Mouse (Mus musculus) forebrain, postnatal 0 days (tissue): ENCODE measurements around the gene Arid5a. TPM values are rescaled to one million over a fixed set of nuclear protein-coding genes. Genes with fewer than 3 reads are reported as not detected.

ENCODE experiments used
- ATAC-seq: fragments of 200-750 bp; cut with Nextera tagmentation; 2 replicates; pipeline ENCODE4 v1.8.0; 2017; ENCODE audit warnings: mild to moderate bottlenecking, moderate library complexity
- DNase-seq: peaks from one replicate; pipeline ENCODE4 v3.0.0-alpha.2; 2015
- H3K27ac ChIP-seq: fragments of 300-500 bp; sonication (generic); 2 replicates; pipeline ENCODE4 v1.5.1; 2014; ENCODE audit warnings: low read depth, mild to moderate bottlenecking, antibody characterized with exemption, low read length, moderate library complexity, mixed read lengths
- H3K27me3 ChIP-seq: fragments of 300-500 bp; sonication (generic); 2 replicates; pipeline ENCODE4 v1.6.1; 2014; ENCODE audit warnings: mild to moderate bottlenecking, low read length, mixed read lengths; ENCODE audit not compliant: insufficient read depth
- H3K36me3 ChIP-seq: fragments of 300-500 bp; sonication (generic); 2 replicates; pipeline ENCODE4 v1.6.1; 2014; ENCODE audit warnings: mild to moderate bottlenecking, moderate library complexity; ENCODE audit not compliant: insufficient read depth
- H3K4me1 ChIP-seq: fragments of 300-500 bp; sonication (generic); 2 replicates; pipeline ENCODE4 v1.6.1; 2014; ENCODE audit warnings: antibody characterized with exemption; ENCODE audit not compliant: insufficient read depth
- H3K4me2 ChIP-seq: fragments of 300-500 bp; sonication (generic); 2 replicates; pipeline ENCODE4 v1.6.1; 2014; ENCODE audit warnings: low read depth, mild to moderate bottlenecking, moderate library complexity
- H3K4me3 ChIP-seq: fragments of 300-500 bp; sonication (generic); 2 replicates; pipeline ENCODE4 v1.5.1; 2014; ENCODE audit warnings: low read depth, low read length, mixed read lengths
- H3K9ac ChIP-seq: fragments of 300-500 bp; sonication (generic); 2 replicates; pipeline ENCODE4 v1.6.1; 2014; ENCODE audit warnings: mild to moderate bottlenecking
- H3K9me3 ChIP-seq: fragments of 300-500 bp; sonication (generic); 2 replicates; pipeline ENCODE4 v1.6.1; 2016; ENCODE audit warnings: low read length
- CTCF ChIP-seq: sonication (generic); IDR thresholded peaks from 2 replicates; pipeline ENCODE4 v1.5.1; 2016; ENCODE audit warnings: antibody characterized with exemption, control low read depth, low read depth
- WGBS: fragments of 180-500 bp; shearing (Covaris S2); extraction: QIAGEN DNeasy Blood & Tissue Kit; methylation state at CpG from one replicate; pipeline ENCODE4 v1.1.7; 2014; 5-methylcytosine and 5-hydroxymethylcytosine counted together
- polyA plus RNA-seq: library from polyadenylated mRNA; unstranded; fragments of >200 nt; fragmentation: Nextera tagmentation; extraction: Ambion mirVana; gene quantifications from 2 replicates; pipeline ENCODE4 v1.2.1, GENCODE M21; 2015
- total RNA-seq: library from RNA; depleted of rRNA; stranded (reverse); fragments of >200 nt; gene quantifications from 2 replicates; pipeline ENCODE4 v1.2.3, GENCODE M21; 2014

Arid5a gene
- total and polyA plus RNA-seq, 2 experiments from 2014 or later = 3.4 to 9.8 TPM

- peak; percentile 77 for TF ChIP-seq CTCF
- Histone ChIP-seq H3K4me3 (no peak overlapping the region), H3K4me1 (no peaks in the 10 kb centered on the region), H3K9me3 (no peaks in the 10 kb centered on the region), H3K27ac (no peak overlapping the region), H3K9ac (no peak overlapping the region), H3K4me2 (no peak overlapping the region), H3K27me3 (no peaks in the 10 kb centered on the region), H3K36me3 (no peaks in the 10 kb centered on the region; the same call in 1 of the 2 replicates)
- peak; percentile 51 for DNase-seq
- peak; percentile 82 for ATAC-seq
- WGBS = 45% methylated on average over 8 of the region's 8 CpGs
These were observed 16.4 kb downstream of the Arid5a start for GRCm38 (mm10) chr1:36323746-36324448.

DNA sequence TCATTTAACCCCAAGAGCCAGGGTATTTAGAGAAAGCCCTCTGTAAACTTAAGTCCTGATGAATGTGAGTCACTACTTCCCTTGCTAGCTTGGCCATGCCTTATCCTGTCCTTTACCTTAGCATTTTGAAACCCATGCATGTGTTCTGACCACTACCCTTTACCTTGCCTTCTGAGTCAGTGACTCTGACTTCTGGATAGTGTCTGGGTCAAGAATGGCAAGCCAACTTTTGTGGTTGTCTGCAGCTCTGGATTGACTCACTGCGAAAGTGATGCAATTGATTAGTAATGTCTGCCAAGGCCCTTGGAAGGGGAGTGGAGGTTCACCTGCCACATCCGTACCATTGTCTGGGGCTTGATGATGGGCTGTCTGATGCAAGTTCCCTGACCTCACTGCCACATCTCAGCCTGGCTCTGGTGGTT lies 18.4 kb downstream of the Arid5a start:
- TF ChIP-seq CTCF = no peak
- Histone ChIP-seq H3K4me1 (no peaks in the 10 kb centered on the region), H3K9me3 (no peaks in the 10 kb centered on the region), H3K36me3 (peaks cover 7% of the 10 kb centered on the region; the same call in 1 of the 2 replicates), H3K9ac (no peak overlapping the region), H3K4me2 (no peak overlapping the region), H3K27ac (no peak overlapping the region), H3K4me3 (no peak overlapping the region), H3K27me3 (no peaks in the 10 kb centered on the region)
- no peak for DNase-seq
- ATAC-seq = no peak
- WGBS = 91% methylated on average over 2 of the region's 2 CpGs

- no peak for TF ChIP-seq CTCF
- ATAC-seq = no peak
These were observed 19.3 kb downstream of the Arid5a start for GRCm38 (mm10) chr1:36326815-36327214.

DNA sequence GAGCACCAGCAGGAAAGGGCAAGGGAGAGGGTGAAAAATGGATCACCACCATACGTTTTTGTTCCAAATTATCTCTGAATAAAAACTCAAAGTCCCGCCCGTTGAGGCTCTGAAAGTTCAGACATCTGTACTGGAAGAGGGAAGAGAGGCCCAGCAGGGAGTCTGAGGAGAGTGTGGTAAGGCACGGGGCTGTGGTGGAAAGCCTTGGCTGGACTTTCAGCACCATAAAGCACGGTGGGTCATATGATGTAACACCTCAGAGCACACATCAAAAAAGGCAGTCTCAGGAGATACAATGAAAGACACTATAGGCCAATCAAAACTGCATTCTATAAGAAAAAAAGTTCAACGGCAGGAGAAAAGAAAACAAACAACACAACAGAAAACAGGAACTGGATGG lies 24.2 kb downstream of the Arid5a start:
- Histone ChIP-seq H3K4me2 (no peak overlapping the region), H3K4me3 (no peak overlapping the region), H3K9me3 (no peaks in the 10 kb centered on the region), H3K9ac (no peak overlapping the region), H3K27me3 (no peaks in the 10 kb centered on the region), H3K27ac (no peak overlapping the region), H3K4me1 (no peaks in the 10 kb centered on the region), H3K36me3 (peaks cover 22% of the 10 kb centered on the region)
- no peak for ATAC-seq
- no peak for TF ChIP-seq CTCF
- no peak for DNase-seq
- 78% methylated on average over 6 of the region's 6 CpGs for WGBS

More at GRCm38 (mm10) chr1:36326815-36327214, 19.3 kb downstream of the Arid5a start:
- no peak overlapping the region for H3K9ac ChIP-seq
- no peak overlapping the region for H3K4me3 ChIP-seq
- H3K4me2 ChIP-seq = no peak overlapping the region
- DNase-seq = no peak
- H3K9me3 ChIP-seq = no peaks in the 10 kb centered on the region
- H3K27ac ChIP-seq = no peak overlapping the region
- 0 out of 2 replicates have a peak, but pooled peaks cover 7% of the 10 kb centered on the region for H3K36me3 ChIP-seq
- H3K4me1 ChIP-seq = no peaks in the 10 kb centered on the region
- H3K27me3 ChIP-seq = no peaks in the 10 kb centered on the region
- 98% methylated on average over 2 of the region's 2 CpGs for WGBS

GRCm38 (mm10) chr1:36332955-36333887 lies 25.7 kb downstream of the Arid5a start:
- Histone ChIP-seq H3K36me3 (peaks cover 36% of the 10 kb centered on the region), H3K9ac (no peak overlapping the region), H3K9me3 (no peaks in the 10 kb centered on the region), H3K4me2 (no peak overlapping the region), H3K27ac (no peak overlapping the region), H3K4me3 (no peak overlapping the region), H3K27me3 (no peaks in the 10 kb centered on the region), H3K4me1 (no peaks in the 10 kb centered on the region)
- TF ChIP-seq CTCF = no peak
- WGBS = 91% methylated on average over 14 of the region's 14 CpGs
- no peak for DNase-seq
- no peak for ATAC-seq

GRCm38 (mm10) chr1:36342547-36342946 lies 35.0 kb downstream of the Arid5a start:
- ATAC-seq (no peak), DNase-seq (no peak)
- H3K4me1 ChIP-seq = no peaks in the 10 kb centered on the region
- peaks cover 94% of the 10 kb centered on the region for H3K36me3 ChIP-seq
- 95% methylated on average over 6 of the region's 6 CpGs for WGBS
- H3K4me2 ChIP-seq = no peak overlapping the region
- H3K4me3 ChIP-seq = no peak overlapping the region
- H3K9ac ChIP-seq = no peak overlapping the region
- no peaks in the 10 kb centered on the region for H3K9me3 ChIP-seq
- H3K27me3 ChIP-seq = no peaks in the 10 kb centered on the region
- TF ChIP-seq CTCF = no peak
- no peak overlapping the region for H3K27ac ChIP-seq

DNA sequence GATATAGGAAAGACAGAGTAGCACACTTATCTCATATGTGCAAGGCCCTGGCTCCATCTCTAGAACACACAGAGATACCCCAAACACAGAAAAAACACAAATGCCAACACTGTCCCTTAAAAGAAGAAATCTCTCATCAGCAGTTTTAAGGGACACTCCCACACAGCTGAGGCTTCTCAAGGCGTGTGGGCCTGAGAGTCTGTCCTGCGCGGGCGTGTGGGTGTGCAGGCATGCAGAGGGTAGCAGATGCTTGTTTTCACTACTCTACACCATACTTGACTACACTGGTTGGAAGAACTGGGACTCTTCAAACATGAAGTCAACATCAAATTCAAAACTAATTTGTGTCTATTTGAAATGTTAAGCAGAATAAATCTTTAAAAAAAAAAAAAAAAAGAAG lies 44.8 kb downstream of the Arid5a start:
- Histone ChIP-seq H3K27me3 (no peaks in the 10 kb centered on the region), H3K4me2 (no peak overlapping the region), H3K9ac (no peak overlapping the region), H3K27ac (no peak overlapping the region), H3K36me3 (peaks cover 87% of the 10 kb centered on the region), H3K4me3 (no peak overlapping the region), H3K9me3 (no peaks in the 10 kb centered on the region), H3K4me1 (no peaks in the 10 kb centered on the region)
- DNase-seq (no peak), ATAC-seq (no peak)
- WGBS = 96% methylated on average over 4 of the region's 4 CpGs
- no peak for TF ChIP-seq CTCF
